Mouse (Mus musculus): ENCODE results near the gene Gm17428.

DNA sequence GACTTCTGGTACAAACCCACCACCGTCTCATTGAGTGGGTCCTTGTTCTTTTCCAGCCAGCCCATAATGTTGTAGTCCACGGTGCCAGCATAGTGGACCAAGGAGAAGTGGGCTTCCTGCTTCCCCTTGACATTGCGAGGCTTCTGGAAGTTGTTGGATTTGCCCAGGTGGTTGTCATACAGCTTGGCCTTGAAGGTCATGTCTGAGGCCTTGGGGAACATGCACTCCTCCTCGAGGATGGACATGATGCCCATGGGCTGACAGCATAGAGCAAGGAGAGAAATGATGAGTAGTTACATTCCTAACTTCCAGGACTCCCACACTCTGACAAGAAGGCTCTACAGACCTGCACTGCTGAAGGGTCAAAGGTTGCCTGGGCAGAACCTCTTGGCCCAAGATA, 18.2 kb upstream of the Gm17428 start:
- no peak for TF ChIP-seq CTCF (IDR thresholded peaks at IDR 0.05; ENCODE audit: borderline replicate concordance, insufficient read depth, low read length)
- TF ChIP-seq POLR2A (IDR thresholded peaks at IDR 0.05; ENCODE audit: low read depth, low read length): no peak

Measured in embryonic fibroblast, embryonic 13.5 days (primary cell).